Mouse (Mus musculus) spleen, adult 2 months (tissue): Measurements from ENCODE around the gene Rarg.

ENCODE experiments used
- CTCF ChIP-seq: fragments of 200-500 bp; IDR thresholded peaks from 2 replicates; pipeline ENCODE4 v1.5.1; 2011; ENCODE audit warnings: mild to moderate bottlenecking, inconsistent platforms; ENCODE audit not compliant: insufficient read depth, insufficient read length, insufficient replicate concordance; ENCODE audit errors: extremely low read depth
- POLR2A ChIP-seq: fragments of 200-500 bp; IDR thresholded peaks from 2 replicates; pipeline ENCODE4 v1.6.1; 2011; ENCODE audit warnings: low read depth, low read length, inconsistent platforms

GRCm38 (mm10) chr15:102239851-102240250, 17.5 kb downstream of the Rarg start:
- no peak for TF ChIP-seq CTCF
- TF ChIP-seq POLR2A = no peak
